Mouse (Mus musculus): Measurements from ENCODE around the gene Taldo1. TPM values are rescaled to one million over a fixed set of nuclear protein-coding genes. Genes with fewer than 3 reads are reported as not detected.

Taldo1 gene
- polyA plus RNA-seq (2014; fragmentation: Illumina TruSeq; extraction: RNeasy Lipid Tissue Mini Kit (QIAGEN cat#74804)), result 7.8 TPM

GRCm38 (mm10) chr7:141391625-141392551, at the start of gene Taldo1:
TSS of gene Taldo1 (plus strand) at chr7:141392199.

GRCm38 (mm10) chr7:141413809-141414584, 22.0 kb downstream of the Taldo1 start, which contains the start of gene Gatd1:
TSS of gene Gatd1 (minus strand) at chr7:141414136.

GRCm38 (mm10) chr7:141429310-141429709, 37.3 kb downstream of the Taldo1 start, which contains the start of gene Cend1:
TSS of gene Cend1 (minus strand) at chr7:141429491.

GRCm38 (mm10) chr7:141437178-141438120, 45.5 kb downstream of the Taldo1 start, which contains the start of gene Slc25a22:
TSS of gene Slc25a22 (minus strand) at chr7:141437892.

GRCm38 (mm10) chr7:141443828-141444237, 51.8 kb downstream of the Taldo1 start, which contains the start of gene Pidd1:
TSS of gene Pidd1 (minus strand) at chr7:141444025.

GRCm38 (mm10) chr7:141447110-141447991, 55.4 kb downstream of the Taldo1 start, which contains the start of gene Rplp2:
TSS of gene Rplp2 (plus strand) at chr7:141447370.

Other genes with a start within 250 kb of the Taldo1 start
- gene Rnh1, start 219.3 kb upstream of the Taldo1 start, polyA plus RNA-seq (2014; fragmentation: Illumina TruSeq; extraction: RNeasy Lipid Tissue Mini Kit (QIAGEN cat#74804)), result 1.00 TPM
- gene Hras, start 198.2 kb upstream of the Taldo1 start, polyA plus RNA-seq (2014; fragmentation: Illumina TruSeq; extraction: RNeasy Lipid Tissue Mini Kit (QIAGEN cat#74804)), result 3.6 TPM
- gene Lrrc56, start 198.0 kb upstream of the Taldo1 start, polyA plus RNA-seq (2014; fragmentation: Illumina TruSeq; extraction: RNeasy Lipid Tissue Mini Kit (QIAGEN cat#74804)), result 0.77 TPM
- gene Lmntd2, start 178.1 kb upstream of the Taldo1 start, polyA plus RNA-seq (2014; fragmentation: Illumina TruSeq; extraction: RNeasy Lipid Tissue Mini Kit (QIAGEN cat#74804)), result not detected
- gene Rassf7, start 176.3 kb upstream of the Taldo1 start, polyA plus RNA-seq (2014; fragmentation: Illumina TruSeq; extraction: RNeasy Lipid Tissue Mini Kit (QIAGEN cat#74804)), result 0.80 TPM
- 26.7 TPM for gene Phrf1, start 163.4 kb upstream of the Taldo1 start, polyA plus RNA-seq (2014; fragmentation: Illumina TruSeq; extraction: RNeasy Lipid Tissue Mini Kit (QIAGEN cat#74804))
- 7.9 TPM for gene Irf7, start 125.7 kb upstream of the Taldo1 start, polyA plus RNA-seq (2014; fragmentation: Illumina TruSeq; extraction: RNeasy Lipid Tissue Mini Kit (QIAGEN cat#74804))
- 1.1 TPM for gene Cdhr5, start 115.4 kb upstream of the Taldo1 start, polyA plus RNA-seq (2014; fragmentation: Illumina TruSeq; extraction: RNeasy Lipid Tissue Mini Kit (QIAGEN cat#74804))
- not detected for gene Sct, start 113.1 kb upstream of the Taldo1 start, polyA plus RNA-seq (2014; fragmentation: Illumina TruSeq; extraction: RNeasy Lipid Tissue Mini Kit (QIAGEN cat#74804))
- gene Drd4, start 100.2 kb upstream of the Taldo1 start, polyA plus RNA-seq (2014; fragmentation: Illumina TruSeq; extraction: RNeasy Lipid Tissue Mini Kit (QIAGEN cat#74804)), result not detected
- 1.5 TPM for gene Deaf1, start 64.5 kb upstream of the Taldo1 start, polyA plus RNA-seq (2014; fragmentation: Illumina TruSeq; extraction: RNeasy Lipid Tissue Mini Kit (QIAGEN cat#74804))
- gene Tmem80, start 64.5 kb upstream of the Taldo1 start, polyA plus RNA-seq (2014; fragmentation: Illumina TruSeq; extraction: RNeasy Lipid Tissue Mini Kit (QIAGEN cat#74804)), result 9.4 TPM
- not detected for gene Eps8l2, start 53.3 kb upstream of the Taldo1 start, polyA plus RNA-seq (2014; fragmentation: Illumina TruSeq; extraction: RNeasy Lipid Tissue Mini Kit (QIAGEN cat#74804))
- gene Gatd1, start 21.9 kb downstream of the Taldo1 start, polyA plus RNA-seq (2014; fragmentation: Illumina TruSeq; extraction: RNeasy Lipid Tissue Mini Kit (QIAGEN cat#74804)), result 15.2 TPM
- not detected for gene Cend1, start 37.3 kb downstream of the Taldo1 start, polyA plus RNA-seq (2014; fragmentation: Illumina TruSeq; extraction: RNeasy Lipid Tissue Mini Kit (QIAGEN cat#74804))
- gene Slc25a22, start 45.7 kb downstream of the Taldo1 start, polyA plus RNA-seq (2014; fragmentation: Illumina TruSeq; extraction: RNeasy Lipid Tissue Mini Kit (QIAGEN cat#74804)), result 0.46 TPM
- gene Pidd1, start 51.8 kb downstream of the Taldo1 start, polyA plus RNA-seq (2014; fragmentation: Illumina TruSeq; extraction: RNeasy Lipid Tissue Mini Kit (QIAGEN cat#74804)), result not detected
- gene Rplp2, start 55.2 kb downstream of the Taldo1 start, polyA plus RNA-seq (2014; fragmentation: Illumina TruSeq; extraction: RNeasy Lipid Tissue Mini Kit (QIAGEN cat#74804)), result 15.0 TPM
- 1.3 TPM for gene Pnpla2, start 63.0 kb downstream of the Taldo1 start, polyA plus RNA-seq (2014; fragmentation: Illumina TruSeq; extraction: RNeasy Lipid Tissue Mini Kit (QIAGEN cat#74804))
- gene Cracr2b, start 68.9 kb downstream of the Taldo1 start, polyA plus RNA-seq (2014; fragmentation: Illumina TruSeq; extraction: RNeasy Lipid Tissue Mini Kit (QIAGEN cat#74804)), result not detected
- gene Cd151, start 75.2 kb downstream of the Taldo1 start, polyA plus RNA-seq (2014; fragmentation: Illumina TruSeq; extraction: RNeasy Lipid Tissue Mini Kit (QIAGEN cat#74804)), result 45.2 TPM
- 2.4 TPM for gene Polr2l, start 82.9 kb downstream of the Taldo1 start, polyA plus RNA-seq (2014; fragmentation: Illumina TruSeq; extraction: RNeasy Lipid Tissue Mini Kit (QIAGEN cat#74804))
- gene Tspan4, start 83.0 kb downstream of the Taldo1 start, polyA plus RNA-seq (2014; fragmentation: Illumina TruSeq; extraction: RNeasy Lipid Tissue Mini Kit (QIAGEN cat#74804)), result 6.2 TPM
- gene Chid1, start 147.7 kb downstream of the Taldo1 start, polyA plus RNA-seq (2014; fragmentation: Illumina TruSeq; extraction: RNeasy Lipid Tissue Mini Kit (QIAGEN cat#74804)), result 3.6 TPM
- 72.3 TPM for gene Ap2a2, start 170.0 kb downstream of the Taldo1 start, polyA plus RNA-seq (2014; fragmentation: Illumina TruSeq; extraction: RNeasy Lipid Tissue Mini Kit (QIAGEN cat#74804))